Mouse (Mus musculus) embryonic facial prominence, embryonic 10.5 days (tissue): ENCODE data around the gene Dpm3. TPM values are rescaled to one million over a fixed set of nuclear protein-coding genes. Genes with fewer than 3 reads are reported as not detected.

ENCODE experiments used
- DNase-seq: peaks from one replicate; pipeline ENCODE4 v3.0.0-alpha.2; 2017; ENCODE audit warnings: low spot score
- H3K27ac ChIP-seq: fragments of 300-500 bp; sonication (generic); replicated peaks from 2 replicates; pipeline ENCODE4 v1.5.1; 2016; ENCODE audit warnings: mild to moderate bottlenecking
- H3K27me3 ChIP-seq: fragments of 300-500 bp; sonication (generic); replicated peaks from 2 replicates; pipeline ENCODE4 v1.6.1; 2016; ENCODE audit warnings: low read depth, mild to moderate bottlenecking; ENCODE audit not compliant: poor library complexity, severe bottlenecking
- H3K36me3 ChIP-seq: fragments of 300-500 bp; sonication (generic); replicated peaks from 2 replicates; pipeline ENCODE4 v1.6.1; 2016; ENCODE audit warnings: mild to moderate bottlenecking, moderate library complexity
- H3K4me1 ChIP-seq: fragments of 300-500 bp; sonication (generic); 2 replicates; pipeline ENCODE4 v1.6.1; 2016
- H3K4me3 ChIP-seq: fragments of 300-500 bp; sonication (generic); 2 replicates; pipeline ENCODE4 v1.5.1; 2016; ENCODE audit warnings: mild to moderate bottlenecking, moderate library complexity
- H3K9me3 ChIP-seq: fragments of 300-500 bp; sonication (generic); 2 replicates; pipeline ENCODE4 v1.6.1; 2016; ENCODE audit warnings: mild to moderate bottlenecking
- WGBS: fragments of 180-500 bp; shearing (Covaris S2); methylation state at CpG from one replicate; pipeline ENCODE4 v1.1.7; 2016; 5-methylcytosine and 5-hydroxymethylcytosine counted together
- microRNA counts: library from miRNA; unstranded; fragments of <30 nt; microRNA quantifications from one replicate; lab custom pipeline; 2017
- microRNA-seq: library from miRNA; unstranded; fragments of <30 nt; microRNA quantifications from one replicate; pipeline ENCODE4, GENCODE M21; 2017
- polyA plus RNA-seq: library from polyadenylated mRNA; unstranded; fragments of >200 nt; fragmentation: Nextera tagmentation; extraction: Ambion mirVana; gene quantifications from 2 replicates; pipeline ENCODE4 v1.2.1, GENCODE M21; 2016

The Dpm3 gene
- polyA plus RNA-seq, 1 experiment from 2014 or later = 84.1 TPM

DNA sequence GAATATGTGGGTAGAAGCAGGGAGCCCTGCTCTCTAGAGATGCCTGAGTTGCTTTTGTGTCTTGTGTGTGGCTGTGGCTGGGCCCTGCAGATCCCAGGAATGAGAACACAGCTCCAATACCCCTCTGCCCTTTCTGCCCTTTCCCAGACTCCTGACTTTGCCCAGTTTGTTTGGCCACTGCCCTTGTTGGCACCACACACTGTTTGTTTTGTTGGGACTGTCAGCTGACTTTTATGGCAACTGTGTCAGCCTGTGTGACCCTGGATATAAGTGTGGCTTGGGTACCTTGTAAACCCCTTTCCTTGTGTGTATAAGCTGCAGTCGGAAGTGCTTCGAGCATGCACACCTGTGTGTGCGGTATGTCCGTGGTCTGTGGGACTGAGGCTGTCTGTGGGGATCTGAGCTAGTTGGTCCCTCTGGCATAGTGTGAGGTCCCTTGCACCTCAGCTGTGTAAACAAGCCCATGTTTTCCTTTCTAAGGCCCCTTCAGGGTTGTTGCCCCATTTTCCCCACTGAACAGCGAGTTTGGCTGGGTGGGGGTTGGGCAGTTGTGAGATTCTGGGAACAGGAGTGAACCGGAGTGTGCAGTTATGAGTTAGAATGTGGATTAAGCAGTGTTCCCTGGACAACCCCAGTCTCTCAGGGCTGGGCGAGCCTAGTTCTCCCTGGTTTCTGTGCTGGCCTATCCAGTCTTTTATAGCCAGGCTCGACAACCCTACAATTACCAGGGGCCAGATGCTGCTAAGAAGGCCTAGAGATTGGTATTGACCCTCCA is 46.6 kb downstream of the Dpm3 start:
- Histone ChIP-seq H3K27ac (peak overlapping the region; percentile 60), H3K36me3 (no peaks in the 10 kb centered on the region), H3K27me3 (no peaks in the 10 kb centered on the region; the same call in 1 of the 2 replicates), H3K4me3 (no peak overlapping the region), H3K4me1 (peaks cover 23% of the 10 kb centered on the region), H3K9me3 (no peaks in the 10 kb centered on the region)
- no peak for DNase-seq
- 57% methylated on average over 8 of the region's 8 CpGs for WGBS

DNA sequence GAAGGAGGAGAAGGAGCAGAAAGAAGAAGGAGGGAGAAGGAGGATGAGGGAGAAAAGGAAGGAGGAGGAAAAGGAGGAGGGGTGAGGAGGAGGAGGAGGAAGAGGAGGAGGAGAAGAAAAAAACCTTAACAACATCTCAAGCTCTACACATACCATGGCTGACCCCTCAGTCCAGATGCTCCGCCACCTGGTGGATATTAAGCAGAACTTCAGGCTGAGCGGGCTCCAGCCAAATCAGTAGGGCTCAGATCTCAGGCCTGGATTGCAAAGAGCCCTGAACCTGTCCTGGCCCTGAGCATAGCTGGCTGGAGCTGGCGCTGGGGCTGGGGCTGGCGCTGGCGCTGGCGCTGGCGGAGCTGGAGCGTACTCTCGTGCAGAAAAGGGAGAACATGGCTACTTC is 48.9 kb downstream of the Dpm3 start:
- Histone ChIP-seq H3K27me3 (no peaks in the 10 kb centered on the region), H3K4me3 (0 out of 2 replicates have a peak overlapping the region, but pooled peaks have one; percentile 19), H3K4me1 (peaks cover 23% of the 10 kb centered on the region), H3K27ac (no peak overlapping the region), H3K9me3 (no peaks in the 10 kb centered on the region; the same call in 1 of the 2 replicates), H3K36me3 (no peaks in the 10 kb centered on the region)
- WGBS = 3% methylated on average over 9 of the region's 9 CpGs
- DNase-seq = peak; percentile 83

DNA sequence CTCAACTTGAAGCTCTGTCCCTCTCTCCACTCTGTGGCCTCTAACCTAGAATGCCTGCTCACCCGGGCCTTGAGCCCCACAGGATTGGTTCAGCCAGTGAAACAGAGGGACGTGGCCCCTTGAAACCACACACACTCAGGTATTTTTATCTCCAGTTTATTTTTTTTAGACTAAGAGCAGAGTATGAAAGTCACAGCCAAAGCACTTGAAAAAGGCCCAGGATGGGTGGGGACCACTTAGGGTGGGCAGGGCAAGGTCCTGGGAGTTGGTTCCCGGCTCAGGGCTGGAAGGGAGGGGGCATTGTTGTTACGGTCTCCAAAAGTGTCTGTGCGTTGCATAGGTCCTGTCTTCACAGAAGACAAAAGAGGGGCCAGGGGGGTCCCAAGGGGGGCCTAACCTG is 55.2 kb downstream of the Dpm3 start:
- Histone ChIP-seq H3K9me3 (no peaks in the 10 kb centered on the region; the same call in 1 of the 2 replicates), H3K4me3 (no peak overlapping the region), H3K27ac (no peak overlapping the region), H3K4me1 (peaks cover 51% of the 10 kb centered on the region), H3K36me3 (no peaks in the 10 kb centered on the region), H3K27me3 (peaks cover 41% of the 10 kb centered on the region)
- DNase-seq = no peak
- WGBS = 69% methylated on average over 5 of the region's 5 CpGs

- Histone ChIP-seq H3K9me3 (no peaks in the 10 kb centered on the region; the same call in 1 of the 2 replicates), H3K27ac (peak overlapping the region; percentile 75), H3K4me1 (peaks cover 55% of the 10 kb centered on the region), H3K27me3 (peaks cover 45% of the 10 kb centered on the region), H3K36me3 (no peaks in the 10 kb centered on the region), H3K4me3 (peak overlapping the region; percentile 58)
- 42% methylated on average over 2 of the region's 2 CpGs for WGBS
- no peak for DNase-seq
Measured at GRCm38 (mm10) chr3:89314791-89315190, 55.6 kb downstream of the Dpm3 start.

GRCm38 (mm10) chr3:89315195-89315929 is 56.2 kb downstream of the Dpm3 start:
- peak overlapping the region; percentile 75 for H3K27ac ChIP-seq
- H3K27me3 ChIP-seq = peaks cover 51% of the 10 kb centered on the region
- peaks cover 61% of the 10 kb centered on the region for H3K4me1 ChIP-seq
- WGBS = 5% methylated on average over 26 of the region's 26 CpGs
- peak; percentile 92 for DNase-seq
- no peaks in the 10 kb centered on the region; the same call in 1 of the 2 replicates for H3K9me3 ChIP-seq
- no peaks in the 10 kb centered on the region for H3K36me3 ChIP-seq
- H3K4me3 ChIP-seq = peak overlapping the region; percentile 58

DNA sequence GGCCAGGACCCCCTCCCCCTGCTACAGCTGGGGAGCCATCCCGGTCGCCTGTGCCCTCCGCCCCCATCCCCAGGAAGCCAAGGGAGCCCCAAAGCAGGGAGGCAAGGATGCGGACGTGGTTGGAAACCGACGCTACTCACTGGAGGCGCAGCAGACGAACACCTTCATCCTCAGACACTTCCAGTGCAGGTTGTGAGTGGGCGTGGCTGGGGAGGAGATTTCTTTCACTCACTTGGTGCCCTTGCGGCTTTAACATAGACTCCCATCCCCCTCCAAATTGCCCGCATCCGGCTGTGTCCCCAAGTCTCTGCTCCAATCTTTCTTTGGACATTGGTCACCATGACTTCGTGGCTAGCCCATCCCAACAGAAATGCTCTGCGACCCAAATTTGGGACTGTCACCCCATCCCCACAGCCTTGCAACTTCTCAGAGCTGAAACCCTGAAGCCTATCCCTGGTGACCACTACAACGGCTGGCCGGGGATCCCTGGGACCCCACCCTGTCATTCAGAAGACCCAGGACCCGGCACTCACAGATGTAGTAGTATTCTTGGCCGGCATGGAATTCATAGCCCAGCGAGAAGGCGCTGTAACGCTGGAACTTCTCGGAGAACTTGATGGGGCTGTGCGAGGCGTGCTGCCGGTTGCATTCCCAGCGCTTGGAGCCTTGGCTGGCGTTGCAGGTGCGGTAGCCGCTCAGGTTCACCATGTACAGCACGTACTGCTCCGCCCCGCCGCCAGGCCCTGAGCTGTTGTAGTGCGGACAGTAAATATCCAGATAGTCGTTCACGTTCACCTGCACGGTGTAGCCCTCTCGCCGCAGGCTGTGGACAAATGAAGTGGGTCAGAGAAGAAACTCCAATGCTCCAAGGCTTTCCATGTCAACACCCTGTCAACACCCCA is 57.0 kb downstream of the Dpm3 start:
- Histone ChIP-seq H3K36me3 (no peaks in the 10 kb centered on the region), H3K9me3 (no peaks in the 10 kb centered on the region; the same call in 1 of the 2 replicates), H3K4me1 (peaks cover 69% of the 10 kb centered on the region), H3K27ac (peak overlapping the region; percentile 75; the same call in 1 of the 2 replicates), H3K27me3 (peaks cover 59% of the 10 kb centered on the region), H3K4me3 (peak overlapping the region; percentile 58)
- WGBS = 9% methylated on average over 40 of the region's 40 CpGs
- DNase-seq = no peak

MicroRNAs within 50 kb of the gene (microRNA counts, 519-probe panel; counts per million panel counts)
- 188 counts per million, percentile 57 among the panel's probes with 10 or more counts for microRNA mmu-miR-92b (lab: Ali Mortazavi, UCI)

Small RNA genes lying within 50 kb of the gene (microRNA-seq; reads per million reads assigned to microRNA genes)
- gene Mir92b = 5,537 reads per million, percentile 90 among the genes with 10 or more reads in this experiment

Other genes with a start within 250 kb of the Dpm3 start
- 15.4 and 18.5 TPM in 2 replicates for gene Rusc1, start 166.0 kb upstream of the Dpm3 start, polyA plus RNA-seq
- gene Gm43738, start 158.3 kb upstream of the Dpm3 start, polyA plus RNA-seq = 0.09 TPM in 1 of 2 replicates, not detected in the other
- gene Fdps, start 157.4 kb upstream of the Dpm3 start, polyA plus RNA-seq = 364 and 386 TPM in 2 replicates
- gene Pklr, start 123.2 kb upstream of the Dpm3 start, polyA plus RNA-seq = 2.8 and 3.2 TPM in 2 replicates
- 3.5 and 3.6 TPM in 2 replicates for gene Hcn3, start 99.2 kb upstream of the Dpm3 start, polyA plus RNA-seq
- 33.6 and 36.2 TPM in 2 replicates for gene Clk2, start 94.6 kb upstream of the Dpm3 start, polyA plus RNA-seq
- gene Scamp3, start 81.9 kb upstream of the Dpm3 start, polyA plus RNA-seq = 108 and 117 TPM in 2 replicates
- 29.0 and 30.8 TPM in 2 replicates for gene Fam189b, start 76.2 kb upstream of the Dpm3 start, polyA plus RNA-seq
- 33.8 and 33.9 TPM in 2 replicates for gene Gba, start 56.4 kb upstream of the Dpm3 start, polyA plus RNA-seq
- 42.0 and 43.3 TPM in 2 replicates for gene Thbs3, start 44.2 kb upstream of the Dpm3 start, polyA plus RNA-seq
- 248 and 258 TPM in 2 replicates for gene Mtx1, start 32.3 kb upstream of the Dpm3 start, polyA plus RNA-seq
- 0.15 and 0.81 TPM in 2 replicates for gene Muc1, start 30.3 kb upstream of the Dpm3 start, polyA plus RNA-seq
- gene Krtcap2, start 13.4 kb upstream of the Dpm3 start, polyA plus RNA-seq = 244 and 262 TPM in 2 replicates
- gene Trim46, start 13.0 kb upstream of the Dpm3 start, polyA plus RNA-seq = 4.0 and 4.7 TPM in 2 replicates
- 27.2 and 34.2 TPM in 2 replicates for gene Slc50a1, start 11.2 kb downstream of the Dpm3 start, polyA plus RNA-seq
- gene Efna1, start 21.8 kb downstream of the Dpm3 start, polyA plus RNA-seq = 26.7 and 27.2 TPM in 2 replicates
- gene Efna3, start 63.6 kb downstream of the Dpm3 start, polyA plus RNA-seq = 4.5 and 6.8 TPM in 2 replicates
- gene Efna4, start 78.7 kb downstream of the Dpm3 start, polyA plus RNA-seq = 37.3 and 40.8 TPM in 2 replicates
- gene Adam15, start 90.6 kb downstream of the Dpm3 start, polyA plus RNA-seq = 30.5 and 34.2 TPM in 2 replicates
- gene Dcst2, start 102.6 kb downstream of the Dpm3 start, polyA plus RNA-seq = 0.09 and 0.15 TPM in 2 replicates
- 0.20 and 0.47 TPM in 2 replicates for gene Dcst1, start 105.9 kb downstream of the Dpm3 start, polyA plus RNA-seq
- 0.98 and 1.2 TPM in 2 replicates for gene Zbtb7b, start 135.4 kb downstream of the Dpm3 start, polyA plus RNA-seq
- gene Lenep, start 143.4 kb downstream of the Dpm3 start, polyA plus RNA-seq = 0.74 TPM in 1 of 2 replicates, not detected in the other
- gene Flad1, start 152.5 kb downstream of the Dpm3 start, polyA plus RNA-seq = 25.3 and 28.2 TPM in 2 replicates
- gene Cks1b, start 159.0 kb downstream of the Dpm3 start, polyA plus RNA-seq = 786 and 805 TPM in 2 replicates
- 82.0 and 82.1 TPM in 2 replicates for gene Shc1, start 159.1 kb downstream of the Dpm3 start, polyA plus RNA-seq
- 47.4 and 48.9 TPM in 2 replicates for gene Pygo2, start 170.9 kb downstream of the Dpm3 start, polyA plus RNA-seq
- 17.5 and 20.1 TPM in 2 replicates for gene Pbxip1, start 177.3 kb downstream of the Dpm3 start, polyA plus RNA-seq
- 66.4 and 67.6 TPM in 2 replicates for gene Pmvk, start 195.2 kb downstream of the Dpm3 start, polyA plus RNA-seq